In the genomic region with DNA sequence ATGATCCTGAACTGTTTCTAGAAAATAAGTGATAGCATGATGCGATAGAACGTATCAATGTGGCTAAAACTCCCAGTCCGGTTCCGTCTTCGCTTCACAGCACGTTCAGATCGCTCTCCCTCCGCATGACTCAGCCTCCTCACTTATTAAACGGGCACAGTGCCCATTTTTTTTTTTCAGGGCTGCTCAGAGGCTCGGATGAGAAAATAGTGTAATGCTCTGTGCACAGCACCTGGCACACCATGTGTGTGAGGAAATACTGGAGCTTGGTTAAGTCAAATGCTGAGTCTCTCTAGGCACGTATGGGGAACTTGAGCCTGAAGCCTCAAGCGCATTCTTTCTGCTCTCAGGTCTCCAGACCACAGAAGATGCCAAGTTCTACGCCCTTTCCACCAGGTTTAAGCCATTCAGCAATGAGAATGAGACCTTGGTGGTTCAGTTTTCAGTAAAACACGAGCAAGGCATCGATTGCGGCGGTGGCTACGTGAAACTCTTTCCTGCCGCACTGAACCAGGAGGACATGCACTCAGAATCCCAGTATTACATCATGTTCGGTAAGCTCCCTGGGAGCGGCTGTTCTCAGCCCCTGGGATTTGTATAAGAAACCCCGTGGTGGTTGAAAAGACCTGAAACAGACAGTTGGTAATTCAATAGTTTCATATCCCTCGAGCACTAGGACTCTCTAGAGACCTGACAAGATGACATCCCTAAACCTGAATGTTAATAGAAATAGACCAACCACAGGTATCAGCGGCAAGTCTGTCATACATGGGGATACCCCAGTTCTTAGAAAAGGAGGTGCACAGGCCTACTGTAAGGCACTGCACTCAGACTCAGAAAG, we compare ENCODE assay signal across 10 mouse cellular contexts. TPM values are rescaled to one million over a fixed set of nuclear protein-coding genes. Genes with fewer than 3 reads are reported as not detected.
DNase-seq lines count a peak whose midpoint lies in the region; ATAC-seq lines count a peak whose summit lies in the region.
"Had no signal": no experiment of that assay in that cellular context is flagged by ENCODE, and none has a peak within 500 bp of the region (broad histone marks: within the 10 kb centered on the region; RNA-seq: fewer than 3 reads in every experiment).

No protein-coding gene starts in this region.

- 0 out of 2 replicates have a peak overlapping the region, but pooled peaks have one; percentile 10 for H3K4me3 ChIP-seq in brown adipose tissue, adult 24 weeks (ENCODE audit: insufficient read depth, low read depth, low read length)
- H3K4me3 ChIP-seq in liver, embryonic 11.5 days (ENCODE audit: low read depth, low read length), result no peak overlapping the region
- H3K4me3 ChIP-seq: heart, embryonic 15.5 days; megakaryocyte, embryonic 14.5 days had no signal

- 0 out of 2 replicates have a peak, but pooled peaks cover 2% of the 10 kb centered on the region for H3K4me1 ChIP-seq in brown adipose tissue, adult 24 weeks (ENCODE audit: control insufficient read depth, insufficient read depth, insufficient read length, low read length)
- H3K4me1 ChIP-seq in liver, embryonic 11.5 days (replicated peaks; ENCODE audit: control insufficient read depth, insufficient read depth, low read length), result no peaks in the 10 kb centered on the region

- H3K36me3 ChIP-seq in liver, embryonic 11.5 days (ENCODE audit: control insufficient read depth, insufficient read depth, low read length), result no peaks in the 10 kb centered on the region
- H3K36me3 ChIP-seq: heart, embryonic 15.5 days had no signal

- no peak for ATAC-seq in liver, embryonic 11.5 days (replicated peaks; ENCODE audit: low FRiP score)

- H3K9ac ChIP-seq in liver, embryonic 11.5 days (ENCODE audit: low read depth, low read length), result no peak overlapping the region
- H3K9ac ChIP-seq: heart, embryonic 15.5 days had no signal

- 0 out of 2 replicates have a peak overlapping the region, but pooled peaks have one; percentile 15 for H3K27ac ChIP-seq in brown adipose tissue, adult 24 weeks (replicated peaks; ENCODE audit: low read depth, low read length)
- no peak overlapping the region for H3K27ac ChIP-seq in liver, embryonic 11.5 days (ENCODE audit: low read depth, low read length)
- H3K27ac ChIP-seq: heart, embryonic 15.5 days had no signal

- H3K4me2 ChIP-seq in liver, embryonic 11.5 days, result no peak overlapping the region
- H3K4me2 ChIP-seq: heart, embryonic 15.5 days had no signal

- DNase-seq in lung, postnatal 36 days, result peak; percentile 20
- no peak for DNase-seq in lung, postnatal 14 days
- DNase-seq in kidney, adult 9 months, result peak; percentile 73
- peak; percentile 64 for DNase-seq in right cerebral cortex, adult 2 months (ENCODE audit: low spot score in 2 of 2)
- no peak for DNase-seq in liver, embryonic 11.5 days (ENCODE audit: low spot score)
- no peak for DNase-seq in ovary, postnatal 10 days (ENCODE audit: low spot score)
- no peak for DNase-seq in retina, postnatal 1 day

- 88% methylated on average over 24 of the region's 24 CpGs for WGBS in liver, embryonic 11.5 days

- H3K9me3 ChIP-seq in liver, embryonic 11.5 days (ENCODE audit: control insufficient read depth, low read length), result no peaks in the 10 kb centered on the region
- H3K9me3 ChIP-seq: heart, embryonic 15.5 days; megakaryocyte, embryonic 14.5 days had no signal

- no peaks in the 10 kb centered on the region for H3K27me3 ChIP-seq in liver, embryonic 11.5 days (replicated peaks; ENCODE audit: control insufficient read depth, insufficient read depth, low read length)
- H3K27me3 ChIP-seq: heart, embryonic 15.5 days had no signal

RNA-seq across cellular contexts. Expression of a gene that starts 4.4 kb away (rescaled TPM):
- 0.96 TPM in 1 of 2 replicates, not detected in the other for polyA plus RNA-seq in brown adipose tissue, adult 24 weeks (2012; ENCODE audit: insufficient read depth, insufficient read length, missing spikeins)
- polyA plus RNA-seq in liver, embryonic 11.5 days (2014; fragmentation: Nextera tagmentation; extraction: Ambion mirVana), result 0.12 TPM in 2 replicates

RNA-seq across cellular contexts. Expression of a gene that starts 36.6 kb away (rescaled TPM):
- 110 and 120 TPM in 2 replicates for polyA plus RNA-seq in brown adipose tissue, adult 24 weeks (2012; ENCODE audit: insufficient read depth, insufficient read length, missing spikeins)
- polyA plus RNA-seq in liver, embryonic 11.5 days (2014; fragmentation: Nextera tagmentation; extraction: Ambion mirVana), result 40.6 and 45.7 TPM in 2 replicates

RNA-seq across cellular contexts. Expression of a gene that starts 41.4 kb away (rescaled TPM):
- polyA plus RNA-seq in brown adipose tissue, adult 24 weeks (2012; ENCODE audit: insufficient read depth, insufficient read length, missing spikeins), result 35.0 and 38.9 TPM in 2 replicates
- polyA plus RNA-seq in liver, embryonic 11.5 days (2014; fragmentation: Nextera tagmentation; extraction: Ambion mirVana), result 70.4 and 79.8 TPM in 2 replicates

Comparison
In these comparisons a context has a peak if more than half of its experiments do, and no peak if none do; other contexts are left out.
1. DNase-seq: peak in lung, postnatal 36 days (single experiment), kidney, adult 9 months (single experiment) and right cerebral cortex, adult 2 months (2 of 2); none in lung, postnatal 14 days (single experiment), liver, embryonic 11.5 days (single experiment), ovary, postnatal 10 days (single experiment) and retina, postnatal 1 day (single experiment).